Mouse (Mus musculus): ENCODE measurements around the gene Taf8. TPM values are rescaled to one million over a fixed set of nuclear protein-coding genes. Genes with fewer than 3 reads are reported as not detected.

Taf8 gene
- polyA plus RNA-seq, 1 experiment = 26.5 TPM

DNA sequence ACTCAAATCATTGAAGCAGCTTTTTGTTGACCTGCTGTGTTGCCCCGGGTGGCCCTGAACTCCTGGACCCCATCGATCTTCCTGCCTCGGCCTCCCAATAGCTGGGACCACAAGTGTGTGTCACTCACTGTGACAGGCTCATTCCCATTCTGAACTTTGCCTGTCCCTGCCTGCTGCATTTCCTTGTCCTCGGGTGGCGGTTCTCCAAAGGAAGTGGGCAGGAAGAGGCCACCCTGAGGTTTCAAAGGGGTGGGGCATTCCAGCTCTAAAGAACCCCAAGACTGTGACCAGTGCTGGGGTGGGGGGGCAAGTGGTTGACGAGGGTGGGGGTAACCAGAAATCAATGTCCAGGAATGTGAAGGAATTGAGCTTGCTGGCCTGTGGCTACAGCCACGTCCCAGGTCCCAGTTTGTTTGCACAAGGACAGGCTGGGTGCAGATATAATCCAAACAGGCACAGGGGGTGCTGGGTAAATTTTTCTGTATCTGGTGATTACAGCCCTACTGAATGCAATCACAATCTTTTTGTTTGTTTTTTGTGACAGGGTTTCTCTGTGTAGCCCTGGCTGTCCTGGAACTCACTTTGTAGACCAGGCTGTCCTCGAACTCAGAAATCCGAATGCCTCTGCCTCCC is 62.6 kb downstream of the Taf8 start:
- TF ChIP-seq POLR2A (IDR thresholded peaks at IDR 0.05; ENCODE audit: low read depth, low read length) (no peak), CTCF (IDR thresholded peaks at IDR 0.05; ENCODE audit: extremely low read depth, insufficient read depth, insufficient read length, insufficient replicate concordance) (no peak)
- no peak for DNase-seq (ENCODE audit: low read depth in 1 of 2, low spot score in 2 of 2)
- Histone ChIP-seq H3K36me3 (ENCODE audit: control insufficient read depth, insufficient read depth, low read length) (no peaks in the 10 kb centered on the region), H3K4me3 (ENCODE audit: extremely low read depth, insufficient read depth, insufficient read length) (no peak overlapping the region), H3K4me1 (ENCODE audit: control insufficient read depth, insufficient read depth, insufficient read length) (peaks cover 5% of the 10 kb centered on the region; the same call in 1 of the 2 replicates), H3K27me3 (ENCODE audit: control insufficient read depth, insufficient read depth, low read length) (peaks cover 6% of the 10 kb centered on the region), H3K27ac (ENCODE audit: insufficient read depth, low read length) (no peak overlapping the region)
- WGBS = 27% methylated on average over 9 of the region's 9 CpGs

DNA sequence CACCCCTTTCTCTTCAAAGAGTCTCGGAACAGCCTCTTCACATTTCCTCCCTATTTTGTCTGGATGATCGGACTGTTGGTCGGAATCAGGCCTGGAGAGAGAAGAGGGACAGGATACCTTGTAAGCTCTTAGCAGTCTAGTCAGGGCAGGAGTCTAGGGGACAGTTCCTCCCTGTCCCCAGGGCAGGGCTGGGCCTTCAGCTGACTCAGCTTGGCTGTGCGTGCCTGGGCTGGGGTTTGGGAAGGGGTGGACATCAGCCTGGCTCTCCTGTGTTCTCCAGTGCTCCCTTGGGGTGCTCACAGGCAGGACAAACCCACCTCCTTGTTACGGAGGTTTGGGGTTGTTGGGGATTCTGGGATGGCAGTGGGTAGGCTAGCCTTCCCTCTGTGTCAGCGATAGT is 63.5 kb downstream of the Taf8 start:
- Histone ChIP-seq H3K27ac (ENCODE audit: insufficient read depth, low read length) (no peak overlapping the region), H3K4me1 (ENCODE audit: control insufficient read depth, insufficient read depth, insufficient read length) (peaks cover 5% of the 10 kb centered on the region; the same call in 1 of the 2 replicates), H3K36me3 (ENCODE audit: control insufficient read depth, insufficient read depth, low read length) (no peaks in the 10 kb centered on the region), H3K27me3 (ENCODE audit: control insufficient read depth, insufficient read depth, low read length) (peaks cover 6% of the 10 kb centered on the region), H3K4me3 (ENCODE audit: extremely low read depth, insufficient read depth, insufficient read length) (no peak overlapping the region)
- DNase-seq (ENCODE audit: low read depth in 1 of 2, low spot score in 2 of 2) = no peak
- 84% methylated on average over 6 of the region's 6 CpGs for WGBS
- TF ChIP-seq CTCF (IDR thresholded peaks at IDR 0.05; ENCODE audit: extremely low read depth, insufficient read depth, insufficient read length, insufficient replicate concordance) (no peak), POLR2A (IDR thresholded peaks at IDR 0.05; ENCODE audit: low read depth, low read length) (no peak)

DNA sequence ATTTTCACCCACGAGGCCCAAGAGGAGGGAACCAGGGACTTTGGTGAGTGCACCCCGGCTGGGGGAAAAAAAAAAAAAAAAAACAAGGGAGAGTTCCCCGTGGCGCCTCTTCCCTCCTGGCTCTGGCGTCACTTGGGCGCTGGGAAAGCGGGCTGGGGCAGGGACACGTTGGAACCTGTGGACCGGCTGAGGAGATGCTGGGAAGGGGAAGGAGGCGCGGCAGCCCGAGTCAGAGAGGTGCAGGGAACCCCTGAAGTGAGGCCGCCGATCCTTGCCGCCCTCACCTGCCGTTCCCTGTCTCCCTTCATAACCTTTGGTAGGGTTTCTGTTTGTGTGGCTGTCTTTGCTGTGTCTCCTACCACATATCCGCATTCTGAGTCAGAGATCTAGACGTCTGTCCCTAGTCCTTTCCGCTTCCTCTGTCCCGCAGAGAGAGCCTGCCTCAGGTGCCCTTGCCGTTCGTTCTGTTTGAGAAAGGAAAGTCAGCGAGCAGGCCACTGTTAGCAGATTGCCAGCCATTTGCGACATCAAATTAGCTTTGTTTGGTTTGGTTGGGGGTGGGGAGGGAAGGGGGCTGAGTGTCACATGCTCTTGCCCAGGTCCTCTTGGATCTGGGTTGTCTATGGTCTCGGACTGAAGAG is 65.1 kb downstream of the Taf8 start, which contains the start of gene 1700001C19Rik:
TSS of gene 1700001C19Rik (minus strand) at position 470 of the 641 bp plus-strand sequence.
- no peak within 1 kb of the TSS for H3K27ac ChIP-seq (ENCODE audit: insufficient read depth, low read length)
- peaks cover 5% of the 10 kb centered on the region; the same call in 1 of the 2 replicates for H3K4me1 ChIP-seq (ENCODE audit: control insufficient read depth, insufficient read depth, insufficient read length)
- H3K36me3 ChIP-seq (ENCODE audit: control insufficient read depth, insufficient read depth, low read length) = no peaks in the 10 kb centered on the region
- H3K27me3 ChIP-seq (ENCODE audit: control insufficient read depth, insufficient read depth, low read length) = peaks cover 6% of the 10 kb centered on the region
- peak within 1 kb of the TSS; percentile 21; the same call in 1 of the 2 replicates for H3K4me3 ChIP-seq (ENCODE audit: extremely low read depth, insufficient read depth, insufficient read length)
- TF ChIP-seq CTCF (IDR thresholded peaks at IDR 0.05; ENCODE audit: extremely low read depth, insufficient read depth, insufficient read length, insufficient replicate concordance) (no peak), POLR2A (IDR thresholded peaks at IDR 0.05; ENCODE audit: low read depth, low read length) (no peak)
- no peak for DNase-seq (ENCODE audit: low read depth in 1 of 2, low spot score in 2 of 2)
- 13% methylated on average over 25 of the region's 25 CpGs for WGBS

DNA sequence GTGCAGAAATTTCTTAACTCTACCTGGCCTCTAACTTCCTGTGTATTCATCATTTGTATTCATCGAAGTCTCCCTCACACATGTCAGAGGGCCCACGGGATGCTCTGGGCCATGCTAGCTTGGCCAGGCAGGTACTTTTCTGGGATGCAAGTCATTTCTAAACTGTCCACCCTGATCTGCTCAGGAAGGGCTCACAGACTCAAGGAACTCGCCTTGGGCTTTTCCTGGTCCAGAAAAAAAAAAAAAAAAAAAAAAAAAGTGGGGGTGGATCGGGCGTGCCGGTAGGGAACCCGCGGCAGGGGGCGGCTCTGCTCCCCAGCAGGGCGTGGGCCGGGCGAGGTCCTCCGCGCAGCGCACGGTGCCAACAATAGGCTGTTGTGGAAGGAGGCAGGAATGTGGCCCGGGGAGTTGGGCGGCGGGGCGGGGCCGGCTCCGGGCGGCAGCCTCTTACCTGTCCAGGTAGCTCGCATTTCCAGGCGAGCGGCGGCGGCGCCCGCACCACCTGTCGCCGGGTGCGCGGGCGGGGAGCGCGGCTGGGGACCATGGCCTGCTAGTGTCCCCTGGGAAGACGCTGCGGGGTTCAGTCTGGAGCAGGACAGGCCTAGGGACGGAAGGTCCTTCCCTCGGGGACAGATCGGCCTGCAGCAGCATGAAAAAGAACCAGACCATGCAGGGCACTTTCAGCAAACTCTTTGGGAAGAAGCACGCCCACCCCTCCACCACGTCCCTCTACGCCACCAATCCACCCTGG is 65.8 kb downstream of the Taf8 start, which contains the start of gene AI661453:
TSS of gene AI661453 (plus strand) at position 460 of the 751 bp plus-strand sequence.
- no peak within 1 kb of the TSS for H3K27ac ChIP-seq (ENCODE audit: insufficient read depth, low read length)
- TF ChIP-seq CTCF (IDR thresholded peaks at IDR 0.05; ENCODE audit: extremely low read depth, insufficient read depth, insufficient read length, insufficient replicate concordance) (no peak), POLR2A (IDR thresholded peaks at IDR 0.05; ENCODE audit: low read depth, low read length) (no peak)
- no peaks in the 10 kb centered on the region for H3K36me3 ChIP-seq (ENCODE audit: control insufficient read depth, insufficient read depth, low read length)
- 1% methylated on average over 45 of the region's 45 CpGs for WGBS
- peaks cover 5% of the 10 kb centered on the region; the same call in 1 of the 2 replicates for H3K4me1 ChIP-seq (ENCODE audit: control insufficient read depth, insufficient read depth, insufficient read length)
- H3K4me3 ChIP-seq (ENCODE audit: extremely low read depth, insufficient read depth, insufficient read length) = peak within 1 kb of the TSS; percentile 21; the same call in 1 of the 2 replicates
- no peak for DNase-seq (ENCODE audit: low read depth in 1 of 2, low spot score in 2 of 2)
- H3K27me3 ChIP-seq (ENCODE audit: control insufficient read depth, insufficient read depth, low read length) = peaks cover 6% of the 10 kb centered on the region

Other genes starting within 250 kb of the Taf8 start
- gene Mrps10, start 133.4 kb downstream of the Taf8 start, polyA plus RNA-seq (2012; rRNA removed) = 10.1 and 11.3 TPM in 2 replicates
- 1.7 and 2.2 TPM in 2 replicates for gene Guca1b, start 116.9 kb downstream of the Taf8 start, polyA plus RNA-seq (2012; rRNA removed)
- 1.9 and 2.0 TPM in 2 replicates for gene Guca1a, start 101.7 kb downstream of the Taf8 start, polyA plus RNA-seq (2012; rRNA removed)
- 0.26 and 0.28 TPM in 2 replicates for gene AI661453, start 65.7 kb downstream of the Taf8 start, polyA plus RNA-seq (2012; rRNA removed)
- gene 1700001C19Rik, start 64.9 kb downstream of the Taf8 start, polyA plus RNA-seq (2012; rRNA removed) = not detected in 2 replicates
- gene Ccnd3, start 2.8 kb upstream of the Taf8 start, polyA plus RNA-seq (2012; rRNA removed) = 171 and 240 TPM in 2 replicates
- 5.8 and 7.5 TPM in 2 replicates for gene Bysl, start 109.2 kb upstream of the Taf8 start, polyA plus RNA-seq (2012; rRNA removed)
- gene Med20, start 109.3 kb upstream of the Taf8 start, polyA plus RNA-seq (2012; rRNA removed) = 18.8 and 20.6 TPM in 2 replicates
- gene Gm20517, start 109.3 kb upstream of the Taf8 start, polyA plus RNA-seq (2012; rRNA removed) = 0.39 and 1.2 TPM in 2 replicates
- 4.5 and 4.6 TPM in 2 replicates for gene Usp49, start 128.4 kb upstream of the Taf8 start, polyA plus RNA-seq (2012; rRNA removed)
- gene Tomm6, start 186.1 kb upstream of the Taf8 start, polyA plus RNA-seq (2012; rRNA removed) = 58.0 and 63.1 TPM in 2 replicates
- 4.7 and 5.9 TPM in 2 replicates for gene Frs3, start 186.7 kb upstream of the Taf8 start, polyA plus RNA-seq (2012; rRNA removed)
- 0.26 and 0.50 TPM in 2 replicates for gene Gm21981, start 192.2 kb upstream of the Taf8 start, polyA plus RNA-seq (2012; rRNA removed)
- gene Prickle4, start 192.4 kb upstream of the Taf8 start, polyA plus RNA-seq (2012; rRNA removed) = 0.83 and 1.7 TPM in 2 replicates
- gene Pgc, start 224.6 kb upstream of the Taf8 start, polyA plus RNA-seq (2012; rRNA removed) = 0.18 TPM in 1 of 2 replicates, not detected in the other
- gene Tfeb, start 234.7 kb upstream of the Taf8 start, polyA plus RNA-seq (2012; rRNA removed) = 110 and 131 TPM in 2 replicates

All from spleen, adult 2 months (tissue).